Mouse (Mus musculus) CH12.LX (cell line): ENCODE data around the gene Psmb1. TPM values are rescaled to one million over a fixed set of nuclear protein-coding genes. Genes with fewer than 3 reads are reported as not detected.

Experiments used
- DNase-seq: peaks from one replicate; pipeline ENCODE4 v3.0.0-alpha.2; 2013; ENCODE audit errors: extremely low read depth
- H3K27ac ChIP-seq: 2 replicates; pipeline ENCODE4 v1.5.1; 2012; ENCODE audit warnings: low read depth, mild to moderate bottlenecking, control low read depth, moderate library complexity; ENCODE audit not compliant: insufficient read depth
- H3K27me3 ChIP-seq: replicated peaks from 2 replicates; pipeline ENCODE3; 2012; ENCODE audit warnings: inconsistent platforms
- H3K36me3 ChIP-seq, 2 experiments: replicated peaks in 1 of 2; 2 replicates each; pipeline versions ENCODE3 to v1.6.1; 2012; ENCODE audit warnings: inconsistent platforms in 1 of 2, low read length in 1 of 2, mild to moderate bottlenecking in 1 of 2, mixed read lengths in 1 of 2, moderate library complexity in 1 of 2; ENCODE audit not compliant: control insufficient read depth in 1 of 2, insufficient read depth in 1 of 2
- H3K4me1 ChIP-seq, 2 experiments: 2 replicates each; pipeline ENCODE4 v1.6.1; 2012; ENCODE audit warnings: inconsistent platforms in 1 of 2, moderate library complexity in 1 of 2; ENCODE audit not compliant: insufficient read depth in 2 of 2, control insufficient read depth in 1 of 2
- H3K4me2 ChIP-seq: 2 replicates; pipeline ENCODE4 v1.6.1; 2012; ENCODE audit warnings: low read depth, mild to moderate bottlenecking, control low read depth; ENCODE audit not compliant: poor library complexity, insufficient read depth, severe bottlenecking
- H3K4me3 ChIP-seq, 3 experiments: fragments of 150-350 bp in 1 of 3; sonication (generic) in 1 of 3; replicated peaks in 1 of 3; 2 replicates each; pipeline versions ENCODE3 to v1.5.1; 2011 to 2012; ENCODE audit warnings: low read depth in 2 of 3, low read length in 2 of 3, mild to moderate bottlenecking in 2 of 3, moderate library complexity in 2 of 3, control low read depth in 1 of 3, improper control_type of control experiment in 1 of 3, inconsistent platforms in 1 of 3, mixed read lengths in 1 of 3; ENCODE audit not compliant: poor library complexity in 1 of 3
- H3K79me2 ChIP-seq: replicated peaks from 2 replicates; pipeline ENCODE4 v1.6.1; 2012; ENCODE audit warnings: mild to moderate bottlenecking, moderate library complexity; ENCODE audit not compliant: control insufficient read depth, poor library complexity, insufficient read depth, severe bottlenecking; ENCODE audit errors: extremely low read depth
- H3K9ac ChIP-seq: 2 replicates; pipeline ENCODE4 v1.6.1; 2012; ENCODE audit warnings: low read depth, mild to moderate bottlenecking, control low read depth, moderate library complexity; ENCODE audit not compliant: insufficient read depth
- H3K9me3 ChIP-seq: replicated peaks from 2 replicates; pipeline ENCODE3; 2012; ENCODE audit warnings: low read length, inconsistent platforms, mixed read lengths
- BHLHE40 ChIP-seq: IDR thresholded peaks from 2 replicates; pipeline ENCODE4 v1.6.1; 2011; ENCODE audit warnings: mild to moderate bottlenecking, low read depth, low read length, improper control_type of control experiment
- CHD1 ChIP-seq: IDR thresholded peaks from 2 replicates; pipeline ENCODE4 v1.6.1; 2012; ENCODE audit warnings: low read depth, low read length, improper control_type of control experiment, inconsistent platforms
- CHD2 ChIP-seq: IDR thresholded peaks from 2 replicates; pipeline ENCODE4 v1.6.1; 2011; ENCODE audit warnings: low read length, improper control_type of control experiment
- CTCF ChIP-seq, 2 experiments: IDR thresholded peaks in 1 of 2; conservative IDR thresholded peaks in 1 of 2; 2 replicates each; pipeline ENCODE4 v1.5.1; 2011 to 2012; ENCODE audit warnings: low read depth in 2 of 2, low read length in 2 of 2, improper control_type of control experiment in 1 of 2, inconsistent platforms in 1 of 2, mild to moderate bottlenecking in 1 of 2, moderate library complexity in 1 of 2
- E2F4 ChIP-seq: IDR thresholded peaks from 2 replicates; pipeline ENCODE4 v1.6.1; 2011; ENCODE audit warnings: low read depth, low read length, improper control_type of control experiment; ENCODE audit not compliant: insufficient replicate concordance
- ELF1 ChIP-seq: IDR thresholded peaks from 2 replicates; pipeline ENCODE4 v1.6.1; 2014; ENCODE audit warnings: low read depth, mild to moderate bottlenecking, inconsistent platforms, low read length, improper control_type of control experiment
- EP300 ChIP-seq: IDR thresholded peaks from 2 replicates; pipeline ENCODE4 v1.6.1; 2011; ENCODE audit warnings: low read length, improper control_type of control experiment
- ETS1 ChIP-seq: conservative IDR thresholded peaks from 2 replicates; pipeline ENCODE4 v1.6.1; 2012; ENCODE audit warnings: low read depth, mild to moderate bottlenecking, inconsistent platforms, low read length, improper control_type of control experiment, moderate library complexity
- GABPA ChIP-seq: IDR thresholded peaks from 2 replicates; pipeline ENCODE4 v1.6.1; 2012; ENCODE audit warnings: low read depth, low read length, improper control_type of control experiment, inconsistent platforms; ENCODE audit not compliant: insufficient replicate concordance
- HCFC1 ChIP-seq: IDR thresholded peaks from 2 replicates; pipeline ENCODE4 v1.6.1; 2012; ENCODE audit warnings: low read depth, mild to moderate bottlenecking, inconsistent platforms, low read length, improper control_type of control experiment
- IRF4 ChIP-seq: IDR thresholded peaks from 2 replicates; pipeline ENCODE4 v1.6.1; 2014; ENCODE audit warnings: low read depth, mild to moderate bottlenecking, inconsistent platforms, low read length, improper control_type of control experiment
- JUN ChIP-seq: IDR thresholded peaks from 2 replicates; pipeline ENCODE4 v1.6.1; 2011; ENCODE audit warnings: low read depth, mild to moderate bottlenecking, low read length, improper control_type of control experiment, moderate library complexity; ENCODE audit not compliant: insufficient read depth
- JUND ChIP-seq: conservative IDR thresholded peaks from 2 replicates; pipeline ENCODE4 v1.6.1; 2011; ENCODE audit warnings: low read depth, low read length, improper control_type of control experiment
- KAT2A ChIP-seq: IDR thresholded peaks from 2 replicates; pipeline ENCODE4 v1.6.1; 2012; ENCODE audit warnings: low read length, improper control_type of control experiment, inconsistent platforms; ENCODE audit not compliant: insufficient replicate concordance
- MAFK ChIP-seq: IDR thresholded peaks from 2 replicates; pipeline ENCODE4 v1.6.1; 2011; ENCODE audit warnings: low read length, improper control_type of control experiment; ENCODE audit not compliant: insufficient replicate concordance
- MAX ChIP-seq: IDR thresholded peaks from 2 replicates; pipeline ENCODE4 v1.6.1; 2011; ENCODE audit warnings: low read length, improper control_type of control experiment
- MAZ ChIP-seq: IDR thresholded peaks from 2 replicates; pipeline ENCODE4 v1.6.1; 2012; ENCODE audit warnings: low read depth, mild to moderate bottlenecking, inconsistent platforms, low read length, improper control_type of control experiment, moderate library complexity
- MEF2A ChIP-seq: IDR thresholded peaks from 2 replicates; pipeline ENCODE4 v1.6.1; 2014; ENCODE audit warnings: low read depth, mild to moderate bottlenecking, inconsistent platforms, low read length, improper control_type of control experiment, borderline replicate concordance
- MXI1 ChIP-seq: IDR thresholded peaks from 2 replicates; pipeline ENCODE4 v1.6.1; 2011; ENCODE audit warnings: mild to moderate bottlenecking, low read depth, low read length, improper control_type of control experiment
- MYC ChIP-seq: IDR thresholded peaks from 2 replicates; pipeline ENCODE4 v1.6.1; 2011; ENCODE audit warnings: low read depth, mild to moderate bottlenecking, improper control_type of control experiment, low read length
- NELFE ChIP-seq: IDR thresholded peaks from 2 replicates; pipeline ENCODE4 v1.6.1; 2011; ENCODE audit warnings: low read depth, low read length, improper control_type of control experiment
- NRF1 ChIP-seq: IDR thresholded peaks from 2 replicates; pipeline ENCODE4 v1.6.1; 2014; ENCODE audit warnings: low read depth, mild to moderate bottlenecking, inconsistent platforms, low read length, improper control_type of control experiment, moderate library complexity
- PAX5 ChIP-seq: IDR thresholded peaks from 2 replicates; pipeline ENCODE4 v1.6.1; 2012; ENCODE audit warnings: low read length, inconsistent platforms, mixed read lengths
- POLR2A ChIP-seq: IDR thresholded peaks from 2 replicates; pipeline ENCODE4 v1.6.1; 2011; ENCODE audit warnings: low read depth, mild to moderate bottlenecking, improper control_type of control experiment, low read length
- POLR2AphosphoS2 ChIP-seq: IDR thresholded peaks from 2 replicates; pipeline ENCODE4 v1.6.1; 2011; ENCODE audit warnings: low read depth, low read length, improper control_type of control experiment
- RAD21 ChIP-seq: IDR thresholded peaks from 2 replicates; pipeline ENCODE4 v1.6.1; 2011; ENCODE audit warnings: low read depth, mild to moderate bottlenecking, low read length, improper control_type of control experiment, moderate library complexity
- RCOR1 ChIP-seq: conservative IDR thresholded peaks from 2 replicates; pipeline ENCODE4 v1.6.1; 2012; ENCODE audit warnings: low read depth, mild to moderate bottlenecking, inconsistent platforms, low read length, improper control_type of control experiment
- SIN3A ChIP-seq: IDR thresholded peaks from 2 replicates; pipeline ENCODE4 v1.6.1; 2012; ENCODE audit warnings: low read length, improper control_type of control experiment, inconsistent platforms
- SMC3 ChIP-seq: IDR thresholded peaks from 2 replicates; pipeline ENCODE4 v1.6.1; 2011; ENCODE audit warnings: low read depth, low read length, improper control_type of control experiment
- TBP ChIP-seq: conservative IDR thresholded peaks from 2 replicates; pipeline ENCODE4 v1.6.1; 2011; ENCODE audit warnings: low read depth, low read length, improper control_type of control experiment
- TCF12 ChIP-seq: IDR thresholded peaks from 2 replicates; pipeline ENCODE4 v1.6.1; 2014; ENCODE audit warnings: low read depth, mild to moderate bottlenecking, inconsistent platforms, low read length, improper control_type of control experiment
- UBTF ChIP-seq: IDR thresholded peaks from 2 replicates; pipeline ENCODE4 v1.6.1; 2012; ENCODE audit warnings: low read depth, mild to moderate bottlenecking, inconsistent platforms, low read length, improper control_type of control experiment, moderate library complexity
- USF1 ChIP-seq: IDR thresholded peaks from 2 replicates; pipeline ENCODE4 v1.6.1; 2014; ENCODE audit warnings: low read depth, mild to moderate bottlenecking, inconsistent platforms, low read length, improper control_type of control experiment
- USF2 ChIP-seq: conservative IDR thresholded peaks from 2 replicates; pipeline ENCODE4 v1.6.1; 2011; ENCODE audit warnings: low read depth, low read length, improper control_type of control experiment
- ZC3H11A ChIP-seq: IDR thresholded peaks from 2 replicates; pipeline ENCODE4 v1.6.1; 2012; ENCODE audit warnings: low read depth, mild to moderate bottlenecking, inconsistent platforms, low read length, improper control_type of control experiment
- ZKSCAN1 ChIP-seq: IDR thresholded peaks from 2 replicates; pipeline ENCODE4 v1.6.1; 2012; ENCODE audit warnings: low read depth, inconsistent platforms, low read length, improper control_type of control experiment, borderline replicate concordance
- ZMIZ1 ChIP-seq: IDR thresholded peaks from 2 replicates; pipeline ENCODE4 v1.6.1; 2012; ENCODE audit warnings: low read depth, mild to moderate bottlenecking, inconsistent platforms, low read length, improper control_type of control experiment
- ZNF384 ChIP-seq: IDR thresholded peaks from 2 replicates; pipeline ENCODE4 v1.6.1; 2012; ENCODE audit warnings: low read depth, low read length, improper control_type of control experiment, inconsistent platforms
- dilution Hi-C: fragments of 300-500 bp; cut with MboI; formaldehyde crosslinking; loops from 2 replicates; pipeline ENCODE4 v1.14.3; 2020; ENCODE audit warnings: low sequenced_read_pairs; ENCODE audit not compliant: extremely low pct_unique_long_range_greater_than_20kb, extremely low pct_ligation_motif_present
- in situ Hi-C: fragments of 300-500 bp; cut with MboI; formaldehyde crosslinking; loops from 3 replicates; pipeline ENCODE4 v1.14.3; 2019; ENCODE audit warnings: low sequenced_read_pairs, low pct_ligation_motif_present, low pct_unique_long_range_greater_than_20kb, mixed read lengths
- polyA plus RNA-seq: library from polyadenylated mRNA; unstranded; fragments of >175 nt; gene quantifications from 2 replicates; pipeline ENCODE4 v1.2.1, GENCODE M21; 2012; ENCODE audit warnings: low read depth; ENCODE audit not compliant: insufficient read length
- total RNA-seq, 2 experiments: library from RNA; depleted of rRNA; stranded (reverse); fragments of 300-350 nt in 1 of 2; fragments of >200 nt in 1 of 2; gene quantifications; 2 replicates each; pipeline ENCODE4 v1.2.3; 2012 to 2014

Gene Psmb1
- 212 and 219 TPM in 2 replicates for total RNA-seq (2012; rRNA removed)
- total RNA-seq (2014; rRNA removed) = 416 and 466 TPM in 2 replicates
- polyA plus RNA-seq = 186 and 187 TPM in 2 replicates

DNA sequence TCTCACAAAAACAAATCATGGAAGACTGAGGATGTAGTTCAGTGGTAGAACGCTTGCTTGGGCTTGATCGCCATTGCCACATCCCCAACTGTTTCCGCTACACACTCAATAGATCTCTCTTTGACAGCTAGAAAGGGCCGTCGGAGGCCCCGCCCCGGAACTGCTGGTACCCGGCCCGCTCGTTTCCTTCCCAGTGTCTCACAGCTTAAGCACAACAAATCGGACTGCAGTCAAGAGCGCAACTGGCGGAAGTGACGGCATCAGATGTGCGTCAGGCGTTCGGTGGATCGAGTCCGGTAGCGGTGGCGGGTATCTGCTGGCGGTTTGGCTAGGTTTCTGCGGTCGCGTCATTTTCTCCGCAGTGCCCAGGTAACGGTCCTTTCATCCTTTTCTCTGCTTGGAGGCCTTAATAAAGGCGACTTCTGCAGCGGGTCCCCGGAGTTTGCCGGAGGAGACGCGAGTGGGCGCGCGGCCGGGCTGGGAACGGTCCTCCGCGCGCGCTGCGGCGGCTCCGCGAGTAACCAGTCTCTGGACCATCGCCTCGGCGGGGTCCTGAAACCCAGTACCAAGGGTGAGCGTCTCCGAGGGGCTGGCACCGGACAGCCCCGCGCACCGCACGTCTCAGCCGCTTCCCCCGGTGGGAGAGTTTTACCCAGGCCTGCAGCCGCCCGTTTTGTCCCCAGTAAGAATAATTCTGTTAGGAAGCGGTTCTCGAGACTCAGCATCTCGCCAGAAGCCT lies at the start of gene Psmb1, which contains the start of gene Tbp:
Psmb1 (minus strand) TSS at position 96 of the 739 bp plus-strand sequence.
Tbp (plus strand) TSS at position 233 of the 739 bp plus-strand sequence.
- TF ChIP-seq POLR2AphosphoS2 = peak; percentile 47; the same call in 1 of the 2 replicates
- no peak for TF ChIP-seq PAX5
- no peak for TF ChIP-seq ZNF384
- peak; percentile 62 for TF ChIP-seq ZMIZ1
- TF ChIP-seq USF1 = no peak
- TF ChIP-seq MEF2A = 0 out of 2 replicates have a peak, but pooled peaks have one; percentile 63
- peak; percentile 80; the same call in 1 of the 2 replicates for TF ChIP-seq MAZ
- peak; percentile 86; the same call in 1 of the 2 replicates for TF ChIP-seq KAT2A
- no peak for TF ChIP-seq CTCF (conservative IDR thresholded peaks at IDR 0.05 in 1 of 2, IDR thresholded peaks at IDR 0.05 in 1 of 2; ENCODE audit: low read depth in 2 of 2, low read length in 2 of 2)
- TF ChIP-seq JUN = no peak
- TF ChIP-seq CHD2 = peak; percentile 76
- peak; percentile 78 for TF ChIP-seq TBP
- TF ChIP-seq JUND = no peak
- TF ChIP-seq MXI1 = peak; percentile 97
- no peak for TF ChIP-seq UBTF
- TF ChIP-seq CHD1 = no peak
- TF ChIP-seq NELFE = peak; percentile 90
- TF ChIP-seq ZKSCAN1 = no peak
- peak; percentile 89 for TF ChIP-seq TCF12
- no peak for TF ChIP-seq RAD21
- peak; percentile 59 for TF ChIP-seq NRF1
- TF ChIP-seq USF2 = no peak
- peak; percentile 85 for TF ChIP-seq POLR2A
- peak; percentile 98 for TF ChIP-seq SIN3A
- TF ChIP-seq ZC3H11A = no peak
- TF ChIP-seq ETS1 = peak; percentile 65; the same call in 1 of the 2 replicates
- TF ChIP-seq HCFC1 = peak; percentile 97
- TF ChIP-seq BHLHE40 = no peak
- no peak for TF ChIP-seq EP300
- peak; percentile 92 for TF ChIP-seq ELF1
- no peak for TF ChIP-seq MAFK
- peak; percentile 78 for TF ChIP-seq IRF4
- no peak for TF ChIP-seq E2F4
- peak; percentile 65; the same call in 1 of the 2 replicates for TF ChIP-seq RCOR1
- TF ChIP-seq GABPA = peak; percentile 44; the same call in 1 of the 2 replicates
- peak; percentile 84; the same call in 1 of the 2 replicates for TF ChIP-seq MAX
- TF ChIP-seq MYC = peak; percentile 55; the same call in 1 of the 2 replicates
- TF ChIP-seq SMC3 = no peak
- dilution Hi-C loops = no loop called here
- in situ Hi-C loops = no loop called here
- H3K9me3 ChIP-seq = no peaks in the 10 kb centered on the region
- H3K9ac ChIP-seq = peak within 1 kb of the TSS; percentile 67
- H3K4me1 ChIP-seq = peaks cover 4 to 26% of the 10 kb centered on the region in 2 experiments; a peak in 3 of 4 replicates
- H3K27ac ChIP-seq = peak within 1 kb of the TSS; percentile 69
- DNase-seq = peak; percentile 98
- H3K4me3 ChIP-seq = peak within 1 kb of the TSS; percentile 79 to 98 (median 88)
- H3K36me3 ChIP-seq = peaks cover 15 to 48% of the 10 kb centered on the region in 2 experiments
- H3K27me3 ChIP-seq = no peaks in the 10 kb centered on the region
- H3K79me2 ChIP-seq = peaks cover 50% of the 10 kb centered on the region
- peak within 1 kb of the TSS; percentile 97 for H3K4me2 ChIP-seq
